Mouse (Mus musculus) CH12.LX (cell line): ENCODE measurements at regions not wholly inside any gene's neighbourhood (a gene's known extent, or its start where the extent isn't known, plus 50 kb on each side); places are given as distances from the start of the nearest gene placed in this dataset.

Experiments
- DNase-seq: peaks from one replicate; pipeline ENCODE4 v3.0.0-alpha.2; 2013; ENCODE audit errors: extremely low read depth
- H3K27ac ChIP-seq: 2 replicates; pipeline ENCODE4 v1.5.1; 2012; ENCODE audit warnings: low read depth, mild to moderate bottlenecking, control low read depth, moderate library complexity; ENCODE audit not compliant: insufficient read depth
- H3K27me3 ChIP-seq: replicated peaks from 2 replicates; pipeline ENCODE3; 2012; ENCODE audit warnings: inconsistent platforms
- H3K36me3 ChIP-seq, 2 experiments: replicated peaks in 1 of 2; 2 replicates each; pipeline versions ENCODE3 to v1.6.1; 2012; ENCODE audit warnings: inconsistent platforms in 1 of 2, low read length in 1 of 2, mild to moderate bottlenecking in 1 of 2, mixed read lengths in 1 of 2, moderate library complexity in 1 of 2; ENCODE audit not compliant: control insufficient read depth in 1 of 2, insufficient read depth in 1 of 2
- H3K4me1 ChIP-seq, 2 experiments: 2 replicates each; pipeline ENCODE4 v1.6.1; 2012; ENCODE audit warnings: inconsistent platforms in 1 of 2, moderate library complexity in 1 of 2; ENCODE audit not compliant: insufficient read depth in 2 of 2, control insufficient read depth in 1 of 2
- H3K4me2 ChIP-seq: 2 replicates; pipeline ENCODE4 v1.6.1; 2012; ENCODE audit warnings: low read depth, mild to moderate bottlenecking, control low read depth; ENCODE audit not compliant: poor library complexity, insufficient read depth, severe bottlenecking
- H3K4me3 ChIP-seq, 3 experiments: fragments of 150-350 bp in 1 of 3; sonication (generic) in 1 of 3; replicated peaks in 1 of 3; 2 replicates each; pipeline versions ENCODE3 to v1.5.1; 2011 to 2012; ENCODE audit warnings: low read depth in 2 of 3, low read length in 2 of 3, mild to moderate bottlenecking in 2 of 3, moderate library complexity in 2 of 3, control low read depth in 1 of 3, improper control_type of control experiment in 1 of 3, inconsistent platforms in 1 of 3, mixed read lengths in 1 of 3; ENCODE audit not compliant: poor library complexity in 1 of 3
- H3K79me2 ChIP-seq: replicated peaks from 2 replicates; pipeline ENCODE4 v1.6.1; 2012; ENCODE audit warnings: mild to moderate bottlenecking, moderate library complexity; ENCODE audit not compliant: control insufficient read depth, poor library complexity, insufficient read depth, severe bottlenecking; ENCODE audit errors: extremely low read depth
- H3K9ac ChIP-seq: 2 replicates; pipeline ENCODE4 v1.6.1; 2012; ENCODE audit warnings: low read depth, mild to moderate bottlenecking, control low read depth, moderate library complexity; ENCODE audit not compliant: insufficient read depth
- H3K9me3 ChIP-seq: replicated peaks from 2 replicates; pipeline ENCODE3; 2012; ENCODE audit warnings: low read length, inconsistent platforms, mixed read lengths
- CTCF ChIP-seq, 2 experiments: IDR thresholded peaks in 1 of 2; conservative IDR thresholded peaks in 1 of 2; 2 replicates each; pipeline ENCODE4 v1.5.1; 2011 to 2012; ENCODE audit warnings: low read depth in 2 of 2, low read length in 2 of 2, improper control_type of control experiment in 1 of 2, inconsistent platforms in 1 of 2, mild to moderate bottlenecking in 1 of 2, moderate library complexity in 1 of 2
- EP300 ChIP-seq: IDR thresholded peaks from 2 replicates; pipeline ENCODE4 v1.6.1; 2011; ENCODE audit warnings: low read length, improper control_type of control experiment
- ETS1 ChIP-seq: conservative IDR thresholded peaks from 2 replicates; pipeline ENCODE4 v1.6.1; 2012; ENCODE audit warnings: low read depth, mild to moderate bottlenecking, inconsistent platforms, low read length, improper control_type of control experiment, moderate library complexity
- GABPA ChIP-seq: IDR thresholded peaks from 2 replicates; pipeline ENCODE4 v1.6.1; 2012; ENCODE audit warnings: low read depth, low read length, improper control_type of control experiment, inconsistent platforms; ENCODE audit not compliant: insufficient replicate concordance
- HCFC1 ChIP-seq: IDR thresholded peaks from 2 replicates; pipeline ENCODE4 v1.6.1; 2012; ENCODE audit warnings: low read depth, mild to moderate bottlenecking, inconsistent platforms, low read length, improper control_type of control experiment
- KAT2A ChIP-seq: IDR thresholded peaks from 2 replicates; pipeline ENCODE4 v1.6.1; 2012; ENCODE audit warnings: low read length, improper control_type of control experiment, inconsistent platforms; ENCODE audit not compliant: insufficient replicate concordance
- MAZ ChIP-seq: IDR thresholded peaks from 2 replicates; pipeline ENCODE4 v1.6.1; 2012; ENCODE audit warnings: low read depth, mild to moderate bottlenecking, inconsistent platforms, low read length, improper control_type of control experiment, moderate library complexity
- MXI1 ChIP-seq: IDR thresholded peaks from 2 replicates; pipeline ENCODE4 v1.6.1; 2011; ENCODE audit warnings: mild to moderate bottlenecking, low read depth, low read length, improper control_type of control experiment
- RAD21 ChIP-seq: IDR thresholded peaks from 2 replicates; pipeline ENCODE4 v1.6.1; 2011; ENCODE audit warnings: low read depth, mild to moderate bottlenecking, low read length, improper control_type of control experiment, moderate library complexity
- SIN3A ChIP-seq: IDR thresholded peaks from 2 replicates; pipeline ENCODE4 v1.6.1; 2012; ENCODE audit warnings: low read length, improper control_type of control experiment, inconsistent platforms
- SMC3 ChIP-seq: IDR thresholded peaks from 2 replicates; pipeline ENCODE4 v1.6.1; 2011; ENCODE audit warnings: low read depth, low read length, improper control_type of control experiment
- UBTF ChIP-seq: IDR thresholded peaks from 2 replicates; pipeline ENCODE4 v1.6.1; 2012; ENCODE audit warnings: low read depth, mild to moderate bottlenecking, inconsistent platforms, low read length, improper control_type of control experiment, moderate library complexity
- USF1 ChIP-seq: IDR thresholded peaks from 2 replicates; pipeline ENCODE4 v1.6.1; 2014; ENCODE audit warnings: low read depth, mild to moderate bottlenecking, inconsistent platforms, low read length, improper control_type of control experiment
- ZC3H11A ChIP-seq: IDR thresholded peaks from 2 replicates; pipeline ENCODE4 v1.6.1; 2012; ENCODE audit warnings: low read depth, mild to moderate bottlenecking, inconsistent platforms, low read length, improper control_type of control experiment
- ZMIZ1 ChIP-seq: IDR thresholded peaks from 2 replicates; pipeline ENCODE4 v1.6.1; 2012; ENCODE audit warnings: low read depth, mild to moderate bottlenecking, inconsistent platforms, low read length, improper control_type of control experiment
- ZNF384 ChIP-seq: IDR thresholded peaks from 2 replicates; pipeline ENCODE4 v1.6.1; 2012; ENCODE audit warnings: low read depth, low read length, improper control_type of control experiment, inconsistent platforms
- dilution Hi-C: fragments of 300-500 bp; cut with MboI; formaldehyde crosslinking; loops from 2 replicates; pipeline ENCODE4 v1.14.3; 2020; ENCODE audit warnings: low sequenced_read_pairs; ENCODE audit not compliant: extremely low pct_unique_long_range_greater_than_20kb, extremely low pct_ligation_motif_present
- in situ Hi-C: fragments of 300-500 bp; cut with MboI; formaldehyde crosslinking; loops from 3 replicates; pipeline ENCODE4 v1.14.3; 2019; ENCODE audit warnings: low sequenced_read_pairs, low pct_ligation_motif_present, low pct_unique_long_range_greater_than_20kb, mixed read lengths

DNA sequence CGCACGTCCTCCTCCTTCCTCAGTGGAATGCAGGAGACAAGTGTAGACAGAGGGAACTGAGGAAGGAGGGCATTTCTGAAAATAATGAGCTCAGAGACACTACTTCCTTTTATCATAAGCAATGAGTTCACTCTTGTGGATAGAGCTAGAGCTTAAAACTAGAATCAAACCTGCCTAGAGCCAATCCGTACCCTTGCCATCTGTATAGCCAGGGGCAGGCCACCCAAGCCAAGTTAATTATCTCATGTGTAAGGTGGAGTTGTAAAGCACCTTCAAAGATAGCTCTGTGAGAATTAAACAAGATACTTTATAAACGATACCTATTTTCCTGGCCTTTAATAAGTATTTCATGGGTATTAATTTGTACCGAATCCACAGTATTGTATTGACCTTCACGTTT lies 113.4 kb upstream of the Sptlc3 start:
- TF ChIP-seq GABPA (no peak), ZNF384 (no peak), MAZ (no peak), UBTF (no peak), HCFC1 (no peak), SIN3A (no peak), ZC3H11A (no peak), KAT2A (no peak), MXI1 (no peak), EP300 (no peak), USF1 (no peak), ETS1 (no peak)
- Histone ChIP-seq H3K36me3 (no peaks in the 10 kb centered on the region), H3K4me2 (no peak overlapping the region), H3K4me3 (no peak overlapping the region), H3K27ac (no peak overlapping the region), H3K79me2 (no peaks in the 10 kb centered on the region), H3K9ac (no peak overlapping the region), H3K9me3 (no peaks in the 10 kb centered on the region), H3K4me1 (no peaks in the 10 kb centered on the region), H3K27me3 (peaks cover 20% of the 10 kb centered on the region)
- in situ Hi-C loops, result loop anchor here (25.0 kb wide), 1 partner anchor 207 kb away; no protein-coding TSS in a partner anchor
- no peak for DNase-seq
- dilution Hi-C loops, result no loop called here

DNA sequence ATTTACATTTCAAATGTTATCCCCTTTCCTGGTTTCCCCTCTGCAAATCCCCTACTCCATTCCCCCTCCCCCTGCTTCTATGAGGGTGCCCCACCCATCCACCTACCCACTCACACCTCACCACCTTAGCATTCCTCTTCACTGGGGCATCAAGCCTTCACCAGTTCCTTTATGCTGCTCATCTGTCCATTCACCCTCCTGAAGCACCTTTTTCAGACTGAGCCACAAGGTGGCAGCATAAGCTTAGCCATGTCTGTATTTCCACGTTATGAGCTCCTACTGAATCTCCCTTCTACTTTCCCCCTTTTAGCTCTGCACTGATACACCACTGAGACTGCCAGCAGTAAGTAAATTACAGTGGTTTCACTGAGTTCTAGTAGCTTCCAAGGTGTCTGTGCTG lies 112.1 kb upstream of the Sptlc3 start:
- in situ Hi-C loops, result loop anchor here (25.0 kb wide), 1 partner anchor 206 kb away; no protein-coding TSS in a partner anchor
- Histone ChIP-seq H3K4me3 (no peak overlapping the region), H3K4me2 (no peak overlapping the region), H3K4me1 (no peaks in the 10 kb centered on the region), H3K27me3 (peaks cover 20% of the 10 kb centered on the region), H3K9ac (no peak overlapping the region)
- peak; percentile 66 for DNase-seq
- TF ChIP-seq SMC3, result peak; percentile 57
- TF ChIP-seq RAD21, result peak; percentile 82
- no peak for TF ChIP-seq ZMIZ1
- no peak for TF ChIP-seq MAZ
- no peak for TF ChIP-seq USF1
- peak; percentile 64 for TF ChIP-seq ZNF384
- TF ChIP-seq CTCF (conservative IDR thresholded peaks at IDR 0.05 in 1 of 2, IDR thresholded peaks at IDR 0.05 in 1 of 2; ENCODE audit: low read depth in 2 of 2, low read length in 2 of 2), result peak; percentile 48 to 83
- TF ChIP-seq, all 38 proteins: peak for 4
- no peaks in the 10 kb centered on the region for H3K9me3 ChIP-seq
- H3K27ac ChIP-seq, result no peak overlapping the region
- no peaks in the 10 kb centered on the region for H3K36me3 ChIP-seq
- no peaks in the 10 kb centered on the region for H3K79me2 ChIP-seq
- dilution Hi-C loops, result no loop called here
